Mouse (Mus musculus) thymus, postnatal 14 days (tissue): Measurements from ENCODE around the gene Mapk12.
A peak's percentile ranks its signal among the peaks of the same experiment; 100 is the strongest.

ENCODE experiments used
- DNase-seq: peaks from one replicate; pipeline ENCODE4 v3.0.0; 2021

Gene Mapk12

DNA sequence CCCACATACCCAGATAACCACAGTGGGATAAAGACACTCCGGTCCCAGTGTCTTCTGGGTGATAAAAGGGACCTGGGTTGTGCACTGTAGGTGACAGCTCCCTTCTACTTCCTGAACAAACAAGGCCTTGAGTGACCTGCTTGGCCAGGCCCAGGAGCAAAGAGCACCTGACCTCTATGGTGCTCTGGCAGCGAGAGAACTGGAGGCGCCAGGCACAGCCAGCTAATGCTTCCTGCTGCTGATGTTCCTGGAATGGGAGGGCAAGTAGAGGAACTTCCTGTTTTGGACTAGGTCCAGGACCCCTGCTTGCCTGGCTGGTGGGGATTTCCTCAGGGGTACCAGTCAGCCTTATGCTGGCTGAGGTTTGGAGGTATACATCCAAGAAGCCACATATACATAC lies 29.6 kb upstream of the Mapk12 start:
- no peak for DNase-seq

DNA sequence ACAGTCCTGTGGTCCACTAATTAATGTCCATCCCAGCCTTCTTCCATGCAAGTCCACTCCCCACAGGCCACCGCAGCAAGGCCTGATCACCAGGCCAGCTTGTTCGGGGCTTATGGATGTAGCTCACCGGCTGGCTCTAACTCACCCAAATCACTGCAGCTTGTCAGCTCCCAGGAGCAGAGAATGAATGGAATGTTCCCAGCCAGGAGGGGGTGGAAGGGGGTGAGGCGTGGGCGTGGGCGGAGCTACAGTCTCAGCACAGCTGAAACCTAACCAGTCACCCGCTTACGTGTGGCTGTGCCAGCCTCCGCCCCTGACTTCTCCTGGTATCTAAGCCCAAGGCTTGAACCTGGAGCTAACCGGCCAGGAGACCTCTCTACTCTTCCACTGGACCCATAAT lies 28.9 kb upstream of the Mapk12 start:
- no peak for DNase-seq

DNA sequence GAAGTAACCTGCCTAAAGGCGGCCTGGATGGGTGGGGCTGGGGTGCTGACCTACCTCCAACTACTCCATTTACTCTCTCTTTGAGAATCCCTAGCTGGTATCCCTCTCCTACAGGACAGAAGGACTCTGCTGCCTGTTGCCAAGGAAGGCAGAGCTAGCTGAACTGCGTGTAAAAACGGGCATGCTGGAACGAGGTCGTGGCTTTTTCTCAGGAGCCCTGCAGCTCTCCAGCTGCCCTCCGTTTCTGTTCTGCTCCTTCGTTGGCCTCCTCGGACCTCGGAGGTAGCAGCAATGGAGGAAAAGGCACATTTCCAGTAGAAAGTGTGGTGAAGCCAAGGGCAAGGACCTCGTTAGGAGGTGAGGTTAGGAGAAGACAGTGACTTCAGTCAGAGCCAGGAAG lies 28.4 kb upstream of the Mapk12 start:
- no peak for DNase-seq

DNA sequence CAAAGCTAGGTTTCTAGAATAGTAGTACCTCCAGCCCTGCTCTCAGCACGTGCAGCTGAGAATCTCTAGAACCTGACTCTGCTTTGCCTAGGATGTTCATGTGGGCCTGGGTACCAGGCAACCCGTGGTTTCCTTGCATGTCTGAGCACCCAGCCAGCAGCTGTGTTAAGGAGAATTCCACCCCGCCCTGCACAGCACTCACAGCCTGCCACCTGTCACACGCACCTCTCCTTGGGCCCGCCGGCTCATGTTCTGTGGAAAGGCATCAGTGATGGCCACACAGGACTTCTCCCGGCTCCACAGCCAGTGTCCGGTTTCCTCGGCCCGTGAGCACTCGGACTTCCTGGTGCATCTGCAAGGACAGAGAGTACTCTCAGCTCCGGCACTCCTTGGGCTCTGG lies 25.0 kb upstream of the Mapk12 start:
- no peak for DNase-seq

DNA sequence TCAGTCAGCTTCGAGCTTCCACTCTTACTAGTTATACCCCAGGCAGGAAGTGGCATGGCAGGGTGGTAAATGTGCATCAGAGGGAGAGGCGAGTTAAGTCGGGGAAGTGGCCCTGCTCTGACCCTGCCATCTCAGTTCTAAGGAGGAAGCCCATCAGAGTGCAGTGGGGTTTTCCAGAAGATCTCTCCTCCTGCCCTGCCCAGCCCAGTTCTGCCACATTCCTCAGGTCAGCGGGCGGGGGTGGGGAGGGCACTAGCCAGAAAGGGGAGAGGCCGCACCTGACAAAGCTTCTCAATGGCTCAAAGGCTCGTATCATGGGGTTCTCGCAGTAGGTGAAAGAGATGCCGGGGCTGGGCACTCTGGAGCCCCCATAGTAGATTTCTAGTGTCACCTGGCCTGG lies 20.9 kb upstream of the Mapk12 start:
- no peak for DNase-seq

DNA sequence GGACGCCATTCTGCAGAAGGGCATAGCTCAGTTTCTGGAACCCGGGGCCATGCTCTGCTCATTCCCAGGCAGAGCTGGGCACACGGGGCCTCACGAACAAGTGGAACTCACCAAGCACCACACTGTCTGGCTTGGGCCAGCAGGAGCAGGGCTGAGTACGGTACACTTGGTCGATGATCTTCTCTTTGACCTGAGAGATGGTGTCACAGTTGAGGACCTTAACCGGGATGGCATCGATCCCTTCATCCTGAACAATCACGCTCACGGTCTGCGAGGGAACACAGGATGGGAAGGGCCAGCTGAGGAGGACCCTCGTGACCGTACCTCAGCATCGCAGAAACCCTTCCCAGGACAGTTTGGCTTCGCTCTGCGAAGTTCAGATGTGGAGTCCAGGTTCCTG lies 18.0 kb upstream of the Mapk12 start:
- DNase-seq: no peak

DNA sequence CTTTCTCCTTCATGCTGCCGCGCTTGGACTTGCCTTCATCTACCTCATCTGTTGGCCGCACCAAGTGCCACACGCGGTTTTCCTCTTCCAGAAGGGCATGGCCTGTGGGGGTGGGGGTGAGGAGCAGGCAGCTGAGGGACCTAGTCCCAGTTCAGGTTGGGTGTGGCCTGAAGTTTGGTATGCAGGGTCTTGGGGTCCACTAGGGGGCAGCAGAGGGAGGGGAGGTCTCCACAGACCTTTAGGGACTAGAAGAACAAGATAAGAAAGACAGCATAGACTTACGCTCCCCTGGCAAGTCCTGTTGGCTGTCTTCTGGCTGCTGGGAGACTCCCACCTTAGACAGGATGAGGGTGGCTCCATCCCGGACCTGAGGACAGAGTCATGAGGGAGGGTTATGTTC lies 17.5 kb upstream of the Mapk12 start:
- peak; percentile 82 for DNase-seq

DNA sequence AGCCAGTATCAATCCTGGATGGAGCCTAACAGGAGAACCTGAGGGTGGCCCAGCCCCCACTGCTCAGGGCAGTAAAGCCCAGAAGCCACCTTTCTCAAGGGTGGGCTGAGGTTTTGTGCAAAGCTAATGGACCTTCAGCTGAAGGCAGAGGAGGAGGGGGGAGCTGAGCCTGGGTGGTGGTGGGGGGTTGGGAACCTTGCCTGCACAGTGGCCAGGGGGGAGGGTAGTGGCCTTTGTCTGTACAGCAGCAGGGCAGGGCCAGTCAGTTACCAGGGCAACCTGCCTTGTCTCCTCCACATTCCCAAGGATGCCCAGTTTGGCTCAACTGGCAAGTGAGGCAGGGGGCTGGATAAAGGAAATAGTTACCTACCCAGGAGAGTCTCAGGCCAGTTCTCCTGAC lies 11.8 kb upstream of the Mapk12 start:
- no peak for DNase-seq

DNA sequence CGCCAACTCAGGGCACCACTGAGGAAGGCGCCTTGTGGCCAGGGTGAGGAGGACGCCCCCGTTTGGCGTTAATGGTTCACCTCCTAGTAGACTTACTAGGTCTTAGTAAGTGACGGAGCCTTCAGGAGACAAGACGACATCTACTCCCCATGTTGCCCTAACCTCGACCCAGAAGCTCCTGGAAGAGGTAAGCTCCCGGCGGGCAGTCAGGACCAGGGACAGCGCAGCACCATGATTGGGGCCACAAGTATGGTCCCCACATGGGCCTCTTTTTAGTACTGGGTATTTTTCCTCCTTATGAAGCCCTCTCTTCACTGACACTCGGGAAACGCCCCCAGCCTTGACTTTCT lies 9.5 kb upstream of the Mapk12 start:
- peak; percentile 59 for DNase-seq

DNA sequence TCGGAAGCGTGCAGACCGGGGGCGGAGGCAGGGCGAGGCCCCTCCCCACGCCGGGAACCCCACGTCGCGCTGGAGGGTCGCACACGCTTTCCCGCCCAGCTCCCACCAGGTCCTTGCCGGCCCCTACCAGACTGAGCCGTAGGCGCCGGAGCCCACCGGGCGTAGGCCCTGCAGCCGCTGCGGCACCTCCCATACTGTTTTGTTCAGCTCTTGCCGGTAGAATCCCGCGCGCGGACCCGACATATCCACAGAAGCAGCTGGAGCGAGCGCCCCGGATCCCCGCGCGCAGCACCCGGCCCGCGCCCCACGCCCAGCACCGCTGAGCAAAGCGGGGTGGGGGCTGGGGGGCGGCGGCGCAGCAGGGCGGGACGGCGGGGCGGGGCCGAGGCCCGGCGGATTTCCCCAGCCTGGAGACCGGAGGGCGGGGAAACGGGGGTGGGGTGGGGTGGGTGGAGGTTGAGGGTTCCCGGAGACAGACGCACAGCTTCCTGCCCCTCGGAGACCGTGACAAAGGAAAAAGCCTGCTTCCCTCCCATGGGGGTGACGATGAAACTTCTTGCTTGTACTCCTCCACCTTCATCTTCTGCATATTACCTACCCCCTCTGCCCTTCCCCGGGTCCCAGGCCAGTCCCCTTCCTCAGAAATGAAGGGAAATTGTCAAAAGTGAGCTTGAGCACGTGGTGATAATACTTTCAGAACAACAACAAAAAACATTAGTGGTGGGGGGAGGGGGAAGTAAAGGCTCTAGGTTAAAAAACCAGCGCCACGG lies 9.0 kb upstream of the Mapk12 start, which contains the start of gene Mapk11:
Gene Mapk11 (minus strand): TSS at position 358 of the 770 bp plus-strand sequence.
- DNase-seq: peak; percentile 82

DNA sequence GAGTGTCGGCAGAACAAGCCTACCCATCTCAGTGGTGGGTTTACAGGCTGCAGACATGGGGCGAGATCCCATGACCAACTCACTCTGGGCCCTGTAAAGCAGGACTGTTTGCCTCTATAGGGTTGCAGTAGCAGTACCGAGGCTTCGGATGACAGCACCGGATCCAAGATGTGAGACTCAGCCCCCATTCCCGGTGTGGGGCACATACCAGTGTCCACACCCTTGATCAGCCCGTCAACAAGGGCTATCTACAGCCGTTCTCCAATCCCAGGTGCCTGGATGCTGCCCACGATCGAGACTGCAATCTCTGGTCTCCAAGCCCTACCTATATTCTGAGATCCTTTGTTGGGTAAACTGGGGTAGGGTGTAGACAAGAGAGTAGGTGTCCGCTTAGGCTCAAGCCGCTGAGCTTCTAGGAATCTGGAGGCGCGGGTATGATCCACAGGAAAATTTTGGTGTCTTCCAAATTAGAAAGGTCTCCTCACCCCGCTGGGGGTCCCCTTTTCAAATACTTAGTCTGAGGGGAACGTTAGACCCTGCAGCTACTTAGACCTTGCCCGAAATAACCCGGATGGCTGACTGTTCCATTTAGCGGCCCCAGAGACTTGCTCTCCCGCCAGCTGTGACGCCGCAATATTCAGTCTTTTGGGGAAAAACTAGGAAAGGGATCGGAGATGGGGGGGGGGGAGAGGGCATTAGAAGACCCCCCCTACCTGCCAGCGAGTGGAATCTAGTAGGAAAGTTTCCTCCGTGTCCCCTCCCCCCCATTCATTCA lies 8.2 kb upstream of the Mapk12 start:
- DNase-seq: no peak

DNA sequence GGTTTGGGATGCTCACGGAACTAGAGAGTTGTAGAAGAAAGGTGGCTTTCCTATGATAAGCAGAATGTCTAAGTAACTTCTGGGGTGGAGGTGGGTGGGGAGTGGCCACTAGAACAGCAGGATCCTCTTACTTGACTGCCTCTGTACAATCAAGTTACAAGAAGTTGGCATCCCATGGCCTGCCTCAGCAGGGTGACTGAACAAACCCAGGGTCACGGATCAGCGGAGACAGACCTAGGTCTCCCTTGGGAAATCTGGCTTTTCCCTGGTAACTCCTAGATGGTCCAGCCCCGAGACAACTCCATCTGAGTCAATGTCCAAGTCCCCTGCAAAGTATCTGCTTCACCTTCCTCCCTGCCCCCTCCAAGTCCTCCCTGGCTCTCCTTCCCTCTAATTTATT lies 7.4 kb upstream of the Mapk12 start:
- no peak for DNase-seq

DNA sequence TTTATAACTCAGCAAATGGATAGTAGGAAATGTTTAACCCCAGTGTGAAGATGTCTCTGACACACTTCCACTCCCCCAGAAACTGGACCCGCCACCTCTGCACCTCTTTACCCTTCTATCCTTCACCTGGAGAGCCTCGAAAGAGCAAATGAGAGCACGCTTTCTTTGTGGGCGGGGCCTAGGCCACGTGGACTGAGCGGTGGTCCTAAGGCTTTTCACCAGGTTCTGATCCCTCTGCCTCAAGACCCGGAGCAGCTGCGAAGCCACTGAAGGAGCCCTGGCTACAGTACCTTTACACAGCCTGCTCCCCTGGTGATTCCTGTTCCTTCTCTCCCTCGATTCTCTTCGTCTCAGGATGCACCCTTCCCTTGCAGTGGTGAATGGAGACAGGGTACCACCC lies 7.0 kb upstream of the Mapk12 start:
- no peak for DNase-seq

DNA sequence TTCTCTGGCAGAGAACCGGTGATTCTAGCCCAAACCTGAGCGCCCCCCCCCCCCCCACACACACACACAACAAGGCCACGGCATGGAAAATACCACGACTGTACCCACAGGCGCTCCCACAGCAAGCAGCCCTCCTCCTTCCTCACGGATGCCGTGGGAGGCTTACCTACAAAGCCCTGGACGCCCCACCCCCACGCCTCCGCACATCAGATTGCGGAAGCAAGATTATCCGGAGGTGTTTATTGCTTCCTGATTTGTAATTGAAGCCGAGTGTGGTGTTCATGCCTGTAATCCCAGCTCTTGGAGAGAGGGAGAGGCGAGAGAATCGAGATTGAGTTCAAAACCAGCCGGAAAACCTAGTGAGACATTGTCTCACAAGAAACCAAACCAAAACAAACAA lies 6.5 kb upstream of the Mapk12 start:
- DNase-seq: peak; percentile 81

DNA sequence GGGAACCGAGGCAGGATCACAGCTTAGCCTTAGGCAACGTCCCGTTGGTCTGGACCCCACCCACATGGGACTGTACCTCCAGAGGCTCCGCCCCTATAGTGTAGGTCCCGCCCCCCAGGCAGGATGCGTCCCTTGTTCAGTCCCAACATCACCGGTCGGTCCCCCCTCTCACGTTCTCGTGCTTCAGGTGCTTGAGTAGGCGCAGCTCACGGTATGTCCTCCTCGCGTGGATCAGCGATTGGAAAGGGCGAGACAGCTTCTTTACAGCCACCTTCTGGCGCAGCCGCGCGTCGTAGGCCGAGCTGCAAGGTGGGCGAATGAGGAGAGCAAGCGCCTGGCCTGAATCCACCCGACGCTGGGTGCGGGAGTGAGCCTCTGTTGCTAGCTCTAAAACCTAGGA lies 6.0 kb upstream of the Mapk12 start:
- DNase-seq: peak; percentile 73

DNA sequence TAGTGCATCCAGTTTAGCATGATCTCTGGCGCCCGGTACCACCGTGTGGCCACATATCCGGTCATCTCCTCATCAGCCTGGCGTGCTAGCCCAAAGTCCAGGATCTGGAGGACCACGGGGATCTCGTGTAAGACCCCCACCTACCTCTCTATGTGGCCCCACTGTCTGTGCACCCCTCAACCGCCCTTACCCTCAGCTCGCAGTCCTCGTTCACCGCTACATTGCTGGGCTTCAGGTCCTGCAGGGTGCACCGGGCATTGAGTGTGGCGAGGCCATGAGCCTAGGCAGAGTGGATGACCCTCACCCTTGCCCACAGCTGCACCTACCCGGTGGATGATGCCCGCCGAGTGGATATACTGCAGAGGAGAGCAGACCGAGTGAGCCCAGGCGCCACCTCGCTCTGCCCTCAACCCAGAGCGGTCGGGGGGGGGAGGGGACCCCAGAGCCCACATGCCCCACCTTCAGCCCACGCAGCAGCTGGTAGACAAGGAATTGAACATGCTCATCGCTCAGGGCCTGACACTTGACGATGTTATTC lies 5.4 kb upstream of the Mapk12 start:
- DNase-seq: no peak

DNA sequence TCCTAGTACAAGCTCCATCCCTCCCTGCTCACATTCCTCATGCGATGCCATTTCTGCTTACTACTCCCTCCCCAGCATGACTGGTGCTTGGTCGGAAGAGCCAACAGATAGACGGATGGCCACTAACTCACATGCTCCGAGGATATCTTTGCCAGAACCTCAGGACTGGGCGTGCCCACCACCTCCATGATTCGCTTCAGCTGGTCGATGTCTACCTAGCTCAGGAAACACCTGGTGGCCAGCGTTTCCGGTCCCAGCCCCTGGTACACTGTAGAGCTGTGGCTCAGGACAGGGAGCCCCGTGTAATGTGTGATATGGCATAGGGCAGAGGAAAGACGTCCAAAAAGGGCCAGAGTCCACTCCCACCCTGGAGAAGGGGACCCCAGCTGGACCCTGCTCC lies 4.5 kb upstream of the Mapk12 start:
- DNase-seq: no peak

DNA sequence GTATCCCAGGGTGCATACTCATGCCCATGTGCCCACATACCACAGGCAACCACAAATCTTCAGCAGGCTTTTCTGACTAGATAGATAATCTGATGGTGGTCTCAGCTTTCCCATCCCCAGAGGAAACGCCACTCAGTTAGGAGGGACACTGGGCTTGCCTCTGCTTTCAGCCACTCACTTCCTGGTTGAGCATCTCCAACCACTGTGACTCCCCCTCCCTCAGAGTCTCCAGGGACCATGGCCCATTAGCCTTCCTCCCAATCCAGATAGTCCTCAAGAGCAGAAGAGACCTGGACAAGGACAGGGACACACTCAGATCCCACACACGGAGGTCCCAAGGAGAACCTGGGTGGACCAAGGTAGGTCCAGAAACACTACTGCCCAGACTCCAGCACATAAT lies 2.6 kb upstream of the Mapk12 start:
- no peak for DNase-seq

DNA sequence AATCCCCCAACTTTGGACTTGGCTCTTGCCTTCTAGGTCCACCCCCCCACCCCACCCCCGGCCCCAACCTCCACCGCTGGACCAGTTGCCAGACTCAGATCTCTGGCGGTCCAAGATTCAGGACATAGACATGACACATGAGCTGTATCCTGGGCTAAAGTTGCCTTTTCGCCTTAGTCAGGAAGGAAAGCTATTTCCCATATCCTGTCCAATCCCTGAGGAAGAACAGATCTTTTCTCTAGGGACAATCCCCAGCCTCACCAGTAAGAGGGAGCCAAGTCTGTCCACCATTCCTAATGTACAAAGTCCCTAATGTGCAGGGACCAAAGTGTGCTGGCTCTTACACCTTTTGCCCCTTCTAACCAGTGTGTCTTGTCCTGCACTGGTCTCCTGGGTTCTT lies 1.4 kb upstream of the Mapk12 start:
- DNase-seq: no peak

DNA sequence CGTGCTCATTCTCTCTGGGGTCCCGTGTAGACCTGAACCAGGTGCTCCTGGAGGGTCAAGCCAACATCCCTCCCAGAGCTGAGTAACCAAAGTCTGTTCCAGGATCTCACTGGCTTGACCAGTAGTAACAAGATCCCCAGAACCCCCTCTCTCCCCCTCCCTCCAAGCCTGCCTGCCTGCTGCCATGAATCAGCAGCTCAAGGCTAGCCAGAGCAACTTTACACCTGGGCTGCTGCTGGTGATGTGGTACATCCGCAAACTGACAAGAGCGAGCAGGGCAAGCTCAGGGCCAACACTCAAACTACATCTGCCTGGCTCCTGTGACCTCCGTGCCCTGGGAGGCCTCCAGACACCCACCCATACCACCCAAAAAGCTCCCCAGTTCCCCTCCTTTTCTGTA lies 940 bp upstream of the Mapk12 start:
- DNase-seq: no peak

DNA sequence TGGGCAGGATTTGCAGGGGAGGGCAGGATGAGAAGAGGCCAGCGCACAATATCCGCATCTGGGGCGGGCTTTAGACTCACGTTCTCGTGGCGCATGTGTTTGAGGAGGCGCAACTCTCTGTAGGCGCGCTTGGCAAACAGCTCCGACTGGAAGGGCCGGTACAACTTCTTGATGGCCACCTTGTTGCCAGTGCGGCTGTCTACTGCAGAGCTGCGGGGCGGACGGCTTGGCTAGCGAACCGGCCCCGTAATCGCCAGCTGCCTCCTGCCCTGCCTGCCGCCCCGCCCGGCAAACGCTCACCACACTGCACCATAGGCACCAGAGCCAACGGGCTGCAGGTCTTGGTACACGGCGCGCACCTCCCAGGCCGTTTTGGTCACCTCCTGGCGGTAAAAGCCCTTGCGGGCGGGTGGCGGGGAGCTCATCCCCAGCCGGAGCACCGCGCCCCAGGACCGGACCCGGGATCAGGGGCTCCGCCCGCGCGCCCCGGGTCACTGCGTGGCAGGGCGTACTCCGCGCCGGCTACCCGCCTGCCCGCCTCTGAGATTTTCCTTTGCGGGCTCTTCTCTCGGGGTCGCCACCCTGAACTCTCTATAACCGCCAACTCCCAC lies 350 bp downstream of the Mapk12 start:
- no peak for DNase-seq

DNA sequence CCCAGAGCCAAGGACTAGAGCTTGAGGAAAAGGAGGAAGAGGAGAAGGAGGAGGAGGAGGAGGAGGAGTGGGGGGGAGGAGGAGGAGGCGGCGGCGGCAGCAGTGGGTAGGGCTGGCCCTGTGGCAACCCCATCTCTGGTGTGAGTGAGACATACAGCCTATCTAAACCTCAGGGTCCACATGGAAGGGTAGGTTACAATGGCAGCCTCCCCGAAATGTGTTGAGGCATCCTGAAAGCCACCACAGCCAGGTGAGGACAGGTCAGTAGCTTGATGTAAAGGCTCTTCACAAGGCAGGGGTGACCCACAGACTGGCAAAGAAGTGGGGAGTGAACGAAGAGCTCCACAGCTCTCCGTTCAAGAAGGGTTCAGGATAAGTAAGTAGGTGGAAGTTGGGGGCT lies 2.0 kb downstream of the Mapk12 start:
- DNase-seq: no peak

DNA sequence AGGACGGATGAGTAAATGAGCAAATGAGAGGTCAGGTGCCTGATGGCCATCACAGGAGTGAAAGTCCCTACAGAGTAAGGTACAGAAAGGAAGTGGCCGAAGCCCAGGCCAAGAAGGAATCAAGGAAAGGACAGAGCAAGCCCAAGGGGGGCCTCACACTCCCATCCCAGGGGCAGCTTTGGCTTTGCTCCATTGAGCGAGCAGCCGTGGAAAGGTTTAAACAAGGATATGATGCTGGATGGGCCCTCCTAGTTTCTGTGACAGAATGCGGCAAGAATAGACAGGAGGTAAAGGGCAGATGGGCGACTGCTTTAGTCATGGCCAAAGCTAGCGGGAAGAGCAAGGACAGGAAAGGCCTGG lies 2.5 kb downstream of the Mapk12 start:
- no peak for DNase-seq

DNA sequence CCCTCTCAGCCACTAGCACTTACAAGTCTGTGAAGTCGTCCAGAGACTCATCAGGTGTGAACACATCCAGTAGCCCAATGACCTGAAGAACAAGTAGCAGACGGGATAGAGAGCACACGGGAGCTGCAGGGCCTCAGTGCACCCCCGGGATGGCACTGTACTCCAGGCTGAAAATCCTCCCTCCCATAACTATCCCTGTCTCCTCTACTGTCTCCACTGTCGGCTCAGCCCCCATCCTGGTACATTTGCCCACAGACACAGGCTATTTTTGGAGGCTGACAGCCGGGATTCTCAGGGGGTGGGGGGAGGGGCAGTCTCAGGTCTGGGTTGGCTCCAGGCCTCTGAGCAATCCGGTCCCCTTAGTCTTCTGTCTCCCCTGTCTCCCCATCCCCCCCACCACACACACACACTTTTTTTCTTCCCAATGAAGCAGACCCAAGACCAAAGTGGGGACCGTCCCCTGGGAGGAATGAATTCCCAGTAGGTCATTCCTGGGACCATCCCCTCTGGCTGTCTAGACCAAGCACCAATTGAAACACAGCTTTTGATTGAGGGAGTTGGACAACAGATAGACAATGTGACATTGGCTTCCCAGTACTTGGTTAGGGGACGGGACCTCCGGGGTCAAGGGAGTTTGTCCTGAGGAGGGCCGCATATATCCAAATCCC lies 3.0 kb downstream of the Mapk12 start:
- DNase-seq: no peak
